Mouse (Mus musculus): ENCODE measurements around the gene Zscan4-ps3. TPM values are rescaled to one million over a fixed set of nuclear protein-coding genes. Genes with fewer than 3 reads are reported as not detected.
"Not testable (repeated sequence)": the region's sequence is repeated elsewhere in the genome, so short reads cannot be mapped to it uniquely, and the experiment has no call there.

The Zscan4-ps3 gene
- polyA plus RNA-seq (2014; fragmentation: Nextera tagmentation; extraction: Ambion mirVana), result not detected in 2 replicates

DNA sequence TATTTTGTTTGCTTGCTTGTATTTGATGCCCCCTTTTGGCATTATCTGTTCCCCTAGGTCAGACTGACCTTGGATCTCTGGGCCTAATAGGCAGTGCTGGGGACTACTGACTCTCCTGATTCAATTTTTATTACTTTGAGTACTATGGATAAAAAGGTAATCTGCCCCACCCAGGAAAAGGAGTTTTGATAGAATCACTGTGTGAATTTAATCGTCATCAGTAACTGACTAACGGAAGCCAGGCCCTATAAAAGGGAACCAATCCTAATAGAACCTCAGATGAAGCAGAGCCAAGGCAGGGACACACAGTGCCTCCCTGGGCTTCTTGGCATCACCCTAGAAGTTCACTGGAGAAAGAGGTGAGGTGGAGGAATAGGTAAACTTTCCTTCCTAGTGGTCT lies at the start of gene Zscan4-ps3:
Zscan4-ps3 (plus strand) TSS at position 301 of the 400 bp plus-strand sequence.
- not testable (repeated sequence) for H3K36me3 ChIP-seq (ENCODE audit: insufficient read depth); H3K4me1 ChIP-seq (ENCODE audit: insufficient read depth); H3K4me3 ChIP-seq (ENCODE audit: low read depth, low read length); ATAC-seq (ENCODE audit: insufficient read depth); H3K9ac ChIP-seq; H3K9me3 ChIP-seq (ENCODE audit: low read depth, low read length); H3K4me2 ChIP-seq; H3K27ac ChIP-seq (ENCODE audit: low read depth); H3K27me3 ChIP-seq (ENCODE audit: insufficient read depth, low read length); DNase-seq
- 81% methylated on average over 2 of the region's 2 CpGs for WGBS

- H3K27me3 ChIP-seq (ENCODE audit: insufficient read depth, low read length); H3K36me3 ChIP-seq (ENCODE audit: insufficient read depth); H3K4me3 ChIP-seq (ENCODE audit: low read depth, low read length); H3K4me2 ChIP-seq; ATAC-seq (ENCODE audit: insufficient read depth); H3K27ac ChIP-seq (ENCODE audit: low read depth); H3K9me3 ChIP-seq (ENCODE audit: low read depth, low read length); H3K9ac ChIP-seq; H3K4me1 ChIP-seq (ENCODE audit: insufficient read depth): not testable (repeated sequence)
- 9% methylated on average over 8 of the region's 8 CpGs for WGBS
- TF ChIP-seq CTCF (IDR thresholded peaks at IDR 0.05; ENCODE audit: low read depth), result peak; percentile 38
- peak; percentile 54 for DNase-seq
Observed at GRCm38 (mm10) chr7:11617082-11617481, 8.0 kb downstream of the Zscan4-ps3 start.

Other genes starting within 250 kb of the Zscan4-ps3 start
- gene Zscan4f, start 211.4 kb upstream of the Zscan4-ps3 start, polyA plus RNA-seq (2014; fragmentation: Nextera tagmentation; extraction: Ambion mirVana), result not detected in 2 replicates
- gene Zscan4-ps2, start 95.0 kb upstream of the Zscan4-ps3 start, polyA plus RNA-seq (2014; fragmentation: Nextera tagmentation; extraction: Ambion mirVana), result not detected in 2 replicates
- not detected in 2 replicates for gene Vmn1r72, start 70.8 kb downstream of the Zscan4-ps3 start, polyA plus RNA-seq (2014; fragmentation: Nextera tagmentation; extraction: Ambion mirVana)
- not detected in 2 replicates for gene Vmn1r73, start 121.0 kb downstream of the Zscan4-ps3 start, polyA plus RNA-seq (2014; fragmentation: Nextera tagmentation; extraction: Ambion mirVana)
- not detected in 2 replicates for gene Vmn1r74, start 224.7 kb downstream of the Zscan4-ps3 start, polyA plus RNA-seq (2014; fragmentation: Nextera tagmentation; extraction: Ambion mirVana)

Data from lung, embryonic 14.5 days (tissue).